Mouse (Mus musculus): ENCODE data around the gene Sorcs2. TPM values are rescaled to one million over a fixed set of nuclear protein-coding genes. Genes with fewer than 3 reads are reported as not detected.

The Sorcs2 gene
- polyA plus RNA-seq, 1 experiment from 2014 or later = 11.1 TPM

DNA sequence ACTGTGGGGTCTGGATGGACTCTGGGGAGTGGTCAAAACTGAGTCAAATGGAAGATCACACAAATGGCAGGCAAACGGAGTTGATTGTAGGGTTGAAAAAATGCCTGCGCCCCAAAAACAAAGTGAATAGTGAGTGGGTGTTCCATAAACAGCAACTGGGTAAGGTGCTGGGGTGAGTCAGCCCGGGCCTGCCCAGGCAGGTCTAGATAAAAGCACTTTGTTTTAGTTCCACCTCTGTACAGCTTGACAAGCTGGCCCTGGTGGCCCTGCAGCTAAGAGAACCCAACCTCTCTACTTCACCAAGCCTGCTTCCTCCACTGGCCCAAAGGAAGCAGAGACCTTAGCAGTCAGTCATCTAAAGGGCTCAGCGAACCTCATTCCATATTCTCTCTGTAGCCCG, 195.2 kb downstream of the Sorcs2 start:
- no peaks in the 10 kb centered on the region for H3K36me3 ChIP-seq (ENCODE audit: insufficient read depth, low read length)
- no peak overlapping the region for H3K4me3 ChIP-seq (ENCODE audit: low read length)
- H3K27ac ChIP-seq (ENCODE audit: low read length) = no peak overlapping the region
- WGBS = 87% methylated on average over 5 of the region's 5 CpGs
- H3K27me3 ChIP-seq (ENCODE audit: insufficient read depth, low read length) = no peaks in the 10 kb centered on the region
- no peaks in the 10 kb centered on the region for H3K4me1 ChIP-seq (ENCODE audit: insufficient read depth, low read length)
- H3K9ac ChIP-seq (replicated peaks; ENCODE audit: low read length) = no peak overlapping the region
- no peaks in the 10 kb centered on the region for H3K9me3 ChIP-seq (ENCODE audit: low read length)
- ATAC-seq (ENCODE audit: low FRiP score, low TSS enrichment) = no peak
- no peak overlapping the region for H3K4me2 ChIP-seq (replicated peaks; ENCODE audit: low read depth, low read length)

DNA sequence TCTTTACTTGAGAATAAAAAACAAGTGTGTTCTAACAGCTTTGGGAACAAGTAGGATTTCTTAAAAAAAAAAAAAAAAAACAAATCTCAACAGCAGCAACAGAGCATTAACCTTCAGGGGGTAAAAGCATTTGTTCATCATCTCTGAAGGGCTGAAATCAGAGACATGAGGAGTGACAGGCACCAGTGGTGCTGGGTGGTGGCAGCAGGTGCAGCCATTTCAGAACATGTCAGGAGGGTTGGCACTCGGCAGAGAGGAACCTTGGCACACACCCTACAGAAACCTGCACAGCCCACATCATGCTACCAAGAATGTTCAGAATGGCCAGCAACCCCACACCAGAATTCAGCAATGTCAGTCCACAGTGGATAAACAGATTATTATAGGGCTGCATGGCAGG, 198.4 kb downstream of the Sorcs2 start:
- 67% methylated on average over 1 of the region's 1 CpGs for WGBS
- no peak for ATAC-seq (ENCODE audit: low FRiP score, low TSS enrichment)
- Histone ChIP-seq H3K27ac (ENCODE audit: low read length) (no peak overlapping the region), H3K9me3 (ENCODE audit: low read length) (no peaks in the 10 kb centered on the region), H3K36me3 (ENCODE audit: insufficient read depth, low read length) (no peaks in the 10 kb centered on the region), H3K27me3 (ENCODE audit: insufficient read depth, low read length) (no peaks in the 10 kb centered on the region), H3K4me1 (ENCODE audit: insufficient read depth, low read length) (peaks cover 5% of the 10 kb centered on the region; the same call in 1 of the 2 replicates), H3K4me2 (replicated peaks; ENCODE audit: low read depth, low read length) (no peak overlapping the region), H3K9ac (replicated peaks; ENCODE audit: low read length) (no peak overlapping the region), H3K4me3 (ENCODE audit: low read length) (no peak overlapping the region)

DNA sequence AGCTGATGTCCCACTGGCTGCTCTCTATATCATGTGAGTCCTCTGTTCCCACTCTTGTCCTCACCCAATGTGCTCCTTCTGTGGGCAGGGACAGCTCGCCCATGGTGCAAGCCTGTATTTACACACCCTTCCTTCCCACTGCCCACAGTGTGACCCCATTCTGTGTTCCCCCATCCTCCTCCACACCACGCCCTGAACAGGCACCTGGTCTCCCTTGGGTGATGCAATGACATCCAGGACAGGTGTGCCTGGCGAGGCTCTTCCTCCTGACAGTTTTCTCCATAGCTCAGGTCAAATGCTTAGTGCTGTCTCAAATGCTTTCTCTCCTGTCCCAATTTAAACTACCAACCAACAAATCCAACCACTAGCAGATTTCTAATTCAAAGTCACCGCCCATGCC, 202.5 kb downstream of the Sorcs2 start:
- Histone ChIP-seq H3K9me3 (ENCODE audit: low read length) (no peaks in the 10 kb centered on the region), H3K36me3 (ENCODE audit: insufficient read depth, low read length) (no peaks in the 10 kb centered on the region), H3K4me3 (ENCODE audit: low read length) (no peak overlapping the region), H3K27ac (ENCODE audit: low read length) (no peak overlapping the region), H3K9ac (replicated peaks; ENCODE audit: low read length) (no peak overlapping the region), H3K4me2 (replicated peaks; ENCODE audit: low read depth, low read length) (no peak overlapping the region), H3K4me1 (ENCODE audit: insufficient read depth, low read length) (peaks cover 6% of the 10 kb centered on the region; the same call in 1 of the 2 replicates), H3K27me3 (ENCODE audit: insufficient read depth, low read length) (no peaks in the 10 kb centered on the region)
- no peak for ATAC-seq (ENCODE audit: low FRiP score, low TSS enrichment)
- 87% methylated on average over 4 of the region's 4 CpGs for WGBS

DNA sequence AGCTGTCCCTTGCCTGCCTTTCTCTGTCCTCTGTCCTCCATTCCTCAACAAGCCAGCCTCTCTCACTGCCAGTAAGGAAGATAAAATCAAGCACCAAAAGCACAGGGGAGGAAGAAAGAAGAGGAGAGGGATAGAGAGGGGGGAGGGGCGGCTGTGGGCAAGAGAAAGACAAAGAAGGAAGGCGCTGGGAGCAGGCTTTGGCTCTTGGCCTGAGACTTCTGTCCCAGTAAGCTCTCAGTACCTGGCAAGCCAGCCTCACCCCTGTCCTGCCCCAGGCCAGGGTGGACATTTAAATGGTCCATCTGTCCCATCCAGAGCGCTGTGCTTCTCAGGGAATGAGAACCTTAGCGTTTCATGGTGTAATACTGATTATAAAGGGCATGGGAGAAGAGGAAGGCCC, 203.3 kb downstream of the Sorcs2 start:
- ATAC-seq (ENCODE audit: low FRiP score, low TSS enrichment) = no peak
- 59% methylated on average over 3 of the region's 4 CpGs for WGBS
- H3K4me1 ChIP-seq (ENCODE audit: insufficient read depth, low read length) = peaks cover 6% of the 10 kb centered on the region; the same call in 1 of the 2 replicates
- no peaks in the 10 kb centered on the region for H3K27me3 ChIP-seq (ENCODE audit: insufficient read depth, low read length)
- H3K4me2 ChIP-seq (replicated peaks; ENCODE audit: low read depth, low read length) = no peak overlapping the region
- H3K9me3 ChIP-seq (ENCODE audit: low read length) = no peaks in the 10 kb centered on the region
- H3K9ac ChIP-seq (replicated peaks; ENCODE audit: low read length) = no peak overlapping the region
- H3K4me3 ChIP-seq (ENCODE audit: low read length) = no peak overlapping the region
- no peaks in the 10 kb centered on the region for H3K36me3 ChIP-seq (ENCODE audit: insufficient read depth, low read length)
- H3K27ac ChIP-seq (ENCODE audit: low read length) = no peak overlapping the region

DNA sequence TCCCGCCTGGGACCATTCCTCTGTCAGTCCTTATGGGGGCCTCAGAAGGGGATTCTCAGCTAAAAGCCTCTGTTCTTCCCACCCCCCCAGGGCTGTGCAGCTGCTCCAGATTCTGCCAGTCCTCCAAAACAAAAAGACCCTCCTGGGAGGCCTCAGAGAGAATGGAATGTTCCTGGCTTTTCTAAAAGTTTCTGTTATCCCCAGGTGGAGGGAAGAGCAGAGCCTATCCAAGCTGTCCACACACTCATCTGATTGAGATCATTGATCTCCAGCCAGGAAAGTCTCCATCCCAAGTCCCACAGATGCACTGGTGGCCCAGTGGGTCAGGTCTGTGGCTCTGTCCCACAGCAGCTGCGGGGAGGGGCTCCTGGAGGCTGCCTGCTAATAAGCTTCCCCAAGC, 205.3 kb downstream of the Sorcs2 start:
- ATAC-seq (ENCODE audit: low FRiP score, low TSS enrichment) = no peak
- H3K9me3 ChIP-seq (ENCODE audit: low read length) = no peaks in the 10 kb centered on the region

DNA sequence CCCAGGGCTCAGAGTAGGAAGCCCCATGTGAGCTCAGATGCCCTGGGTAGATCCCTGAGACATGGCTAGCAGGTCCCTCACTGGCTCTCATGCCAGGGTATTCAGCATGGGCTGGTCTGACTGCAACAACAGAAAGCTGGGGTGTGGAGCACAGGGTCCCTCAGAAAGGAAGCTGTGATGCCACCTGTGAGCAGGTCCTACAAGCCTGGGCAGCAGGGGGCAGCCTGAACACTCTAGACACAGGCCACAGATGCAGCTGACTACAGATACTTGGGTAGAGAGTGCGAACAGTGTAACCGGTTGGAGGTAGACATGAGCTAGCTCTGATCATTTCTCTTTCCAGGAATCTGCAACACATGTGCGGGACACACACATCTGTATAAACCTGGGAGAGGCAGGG, 206.1 kb downstream of the Sorcs2 start:
- 94% methylated on average over 3 of the region's 3 CpGs for WGBS
- no peaks in the 10 kb centered on the region for H3K27me3 ChIP-seq (ENCODE audit: insufficient read depth, low read length)
- no peak overlapping the region for H3K4me2 ChIP-seq (replicated peaks; ENCODE audit: low read depth, low read length)
- no peak overlapping the region for H3K27ac ChIP-seq (ENCODE audit: low read length)
- H3K4me1 ChIP-seq (ENCODE audit: insufficient read depth, low read length) = peaks cover 6% of the 10 kb centered on the region; the same call in 1 of the 2 replicates
- H3K9me3 ChIP-seq (ENCODE audit: low read length) = no peaks in the 10 kb centered on the region
- ATAC-seq (ENCODE audit: low FRiP score, low TSS enrichment) = no peak
- no peak overlapping the region for H3K4me3 ChIP-seq (ENCODE audit: low read length)
- H3K9ac ChIP-seq (replicated peaks; ENCODE audit: low read length) = no peak overlapping the region
- no peaks in the 10 kb centered on the region for H3K36me3 ChIP-seq (ENCODE audit: insufficient read depth, low read length)

More for the DNA sequence above, 205.3 kb downstream of the Sorcs2 start:
- H3K27ac ChIP-seq (ENCODE audit: low read length) = no peak overlapping the region
- no peaks in the 10 kb centered on the region for H3K36me3 ChIP-seq (ENCODE audit: insufficient read depth, low read length)
- no peak overlapping the region for H3K4me3 ChIP-seq (ENCODE audit: low read length)
- no peaks in the 10 kb centered on the region for H3K27me3 ChIP-seq (ENCODE audit: insufficient read depth, low read length)
- no peak overlapping the region for H3K4me2 ChIP-seq (replicated peaks; ENCODE audit: low read depth, low read length)
- no peak overlapping the region for H3K9ac ChIP-seq (replicated peaks; ENCODE audit: low read length)
- WGBS = 62% methylated on average over 2 of the region's 2 CpGs
- H3K4me1 ChIP-seq (ENCODE audit: insufficient read depth, low read length) = peaks cover 6% of the 10 kb centered on the region; the same call in 1 of the 2 replicates

DNA sequence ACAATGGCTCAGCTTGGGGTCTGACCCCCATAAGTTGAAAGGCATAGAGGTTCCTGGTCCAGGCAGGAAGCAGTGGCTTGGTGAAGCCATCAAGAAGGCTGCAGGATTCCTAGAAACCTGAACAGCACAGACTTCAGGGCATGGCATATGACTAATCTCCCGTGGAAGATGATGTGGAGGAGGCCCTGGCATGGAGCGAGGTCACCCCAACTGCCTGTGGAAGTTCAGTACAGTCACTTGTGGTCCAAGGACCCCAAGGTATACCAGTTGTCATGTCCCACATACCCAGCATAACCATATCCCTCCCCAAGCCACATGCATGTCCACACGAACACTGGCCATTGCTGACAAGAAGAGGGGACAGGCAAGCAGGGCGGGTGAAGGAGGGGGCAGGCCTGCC, 206.7 kb downstream of the Sorcs2 start:
- H3K27ac ChIP-seq (ENCODE audit: low read length) = no peak overlapping the region
- no peaks in the 10 kb centered on the region for H3K27me3 ChIP-seq (ENCODE audit: insufficient read depth, low read length)
- H3K9ac ChIP-seq (replicated peaks; ENCODE audit: low read length) = no peak overlapping the region
- no peaks in the 10 kb centered on the region for H3K36me3 ChIP-seq (ENCODE audit: insufficient read depth, low read length)
- H3K9me3 ChIP-seq (ENCODE audit: low read length) = no peaks in the 10 kb centered on the region
- H3K4me3 ChIP-seq (ENCODE audit: low read length) = no peak overlapping the region
- 84% methylated on average over 4 of the region's 4 CpGs for WGBS
- ATAC-seq (ENCODE audit: low FRiP score, low TSS enrichment) = no peak
- no peak overlapping the region for H3K4me2 ChIP-seq (replicated peaks; ENCODE audit: low read depth, low read length)
- peaks cover 6% of the 10 kb centered on the region; the same call in 1 of the 2 replicates for H3K4me1 ChIP-seq (ENCODE audit: insufficient read depth, low read length)

DNA sequence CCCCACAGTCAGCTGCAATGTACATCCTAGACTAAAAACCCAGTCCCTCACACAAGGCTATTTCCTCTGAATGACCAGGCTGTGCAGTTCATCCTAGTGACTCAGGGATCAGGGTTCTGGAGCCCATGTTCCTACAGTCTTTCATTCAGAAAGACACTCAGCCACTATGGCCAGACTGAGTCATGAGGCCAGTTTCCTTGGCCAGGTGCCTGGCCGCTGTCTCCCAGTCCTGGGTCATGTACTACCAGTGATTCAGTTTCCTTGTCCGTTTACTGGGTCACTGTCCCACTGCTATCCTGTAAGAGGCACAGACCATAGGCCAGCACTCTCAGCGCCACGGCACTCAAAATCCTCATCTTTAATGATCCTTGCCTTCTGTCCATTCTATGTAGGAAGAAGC, 209.6 kb downstream of the Sorcs2 start:
- Histone ChIP-seq H3K4me1 (ENCODE audit: insufficient read depth, low read length) (no peaks in the 10 kb centered on the region), H3K4me3 (ENCODE audit: low read length) (no peak overlapping the region), H3K36me3 (ENCODE audit: insufficient read depth, low read length) (no peaks in the 10 kb centered on the region), H3K9ac (replicated peaks; ENCODE audit: low read length) (no peak overlapping the region), H3K27ac (ENCODE audit: low read length) (no peak overlapping the region), H3K4me2 (replicated peaks; ENCODE audit: low read depth, low read length) (no peak overlapping the region), H3K27me3 (ENCODE audit: insufficient read depth, low read length) (no peaks in the 10 kb centered on the region), H3K9me3 (ENCODE audit: low read length) (no peaks in the 10 kb centered on the region)
- WGBS = 62% methylated on average over 4 of the region's 4 CpGs
- no peak for ATAC-seq (ENCODE audit: low FRiP score, low TSS enrichment)

DNA sequence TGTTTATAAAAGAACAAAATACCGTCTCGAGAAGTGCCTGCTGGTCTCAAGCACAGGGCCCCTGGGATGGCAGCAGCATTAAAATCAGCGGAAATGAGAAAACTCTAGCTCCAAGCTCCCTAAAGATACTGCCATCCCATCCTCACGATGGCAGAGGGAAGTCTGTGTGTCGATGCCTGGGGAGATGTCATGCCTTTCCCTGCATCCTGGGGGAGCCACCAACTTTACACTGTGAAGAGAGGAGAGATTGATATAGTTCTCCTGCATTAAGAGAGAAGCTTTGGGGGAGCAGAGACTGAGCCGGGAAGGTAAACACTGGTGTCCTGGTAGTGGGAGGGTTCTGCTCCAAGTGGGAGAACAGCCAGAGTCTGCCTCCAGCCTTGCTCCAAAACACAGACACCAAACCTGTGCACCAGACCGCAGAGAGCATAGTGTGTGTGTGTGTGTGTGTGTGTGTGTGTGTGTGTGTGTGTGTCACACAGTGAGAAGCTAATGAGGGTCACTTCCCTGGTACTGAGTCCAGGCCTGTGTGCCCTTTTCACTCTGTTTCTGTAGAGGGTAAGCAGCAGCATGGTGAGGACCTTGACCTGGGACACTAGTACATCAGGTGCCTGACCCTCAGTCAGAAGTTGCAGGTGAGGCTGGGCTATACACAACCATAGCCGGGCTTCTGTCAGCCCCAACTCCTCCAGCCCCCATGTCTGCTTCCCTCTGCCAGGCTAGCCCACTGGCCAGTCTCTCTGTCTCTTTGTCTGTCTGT, 211.5 kb downstream of the Sorcs2 start:
- no peaks in the 10 kb centered on the region for H3K9me3 ChIP-seq (ENCODE audit: low read length)
- no peaks in the 10 kb centered on the region for H3K27me3 ChIP-seq (ENCODE audit: insufficient read depth, low read length)
- no peak overlapping the region for H3K27ac ChIP-seq (ENCODE audit: low read length)
- H3K9ac ChIP-seq (replicated peaks; ENCODE audit: low read length) = no peak overlapping the region
- H3K4me1 ChIP-seq (ENCODE audit: insufficient read depth, low read length) = no peaks in the 10 kb centered on the region
- no peak overlapping the region for H3K4me2 ChIP-seq (replicated peaks; ENCODE audit: low read depth, low read length)
- WGBS = 44% methylated on average over 8 of the region's 8 CpGs
- H3K36me3 ChIP-seq (ENCODE audit: insufficient read depth, low read length) = no peaks in the 10 kb centered on the region
- no peak overlapping the region for H3K4me3 ChIP-seq (ENCODE audit: low read length)
- ATAC-seq (ENCODE audit: low FRiP score, low TSS enrichment) = 0 out of 2 replicates have a peak, but pooled peaks have one; percentile 32

DNA sequence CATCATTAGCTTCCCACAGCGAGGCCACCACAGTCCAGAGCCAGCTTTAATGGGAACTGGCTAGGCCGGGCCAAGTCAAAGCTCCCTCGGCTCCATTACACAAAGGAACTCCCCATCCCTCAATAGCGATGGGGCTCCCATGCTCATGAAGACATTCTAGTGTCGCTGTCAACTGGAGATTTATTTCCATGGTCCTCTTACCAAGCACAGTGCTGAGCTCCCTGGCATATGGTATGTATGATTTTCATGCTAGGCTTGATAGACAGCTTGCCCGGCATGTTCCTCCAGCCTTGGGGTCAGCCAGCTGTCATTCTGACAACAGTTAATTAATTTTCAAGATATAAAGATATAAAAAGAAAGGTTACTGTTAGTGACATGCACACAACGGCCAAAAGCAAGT, 215.6 kb downstream of the Sorcs2 start:
- Histone ChIP-seq H3K4me1 (ENCODE audit: insufficient read depth, low read length) (no peaks in the 10 kb centered on the region), H3K9ac (replicated peaks; ENCODE audit: low read length) (no peak overlapping the region), H3K9me3 (ENCODE audit: low read length) (no peaks in the 10 kb centered on the region), H3K4me2 (replicated peaks; ENCODE audit: low read depth, low read length) (no peak overlapping the region), H3K27me3 (ENCODE audit: insufficient read depth, low read length) (no peaks in the 10 kb centered on the region), H3K36me3 (ENCODE audit: insufficient read depth, low read length) (no peaks in the 10 kb centered on the region), H3K27ac (ENCODE audit: low read length) (no peak overlapping the region), H3K4me3 (ENCODE audit: low read length) (no peak overlapping the region)
- ATAC-seq (ENCODE audit: low FRiP score, low TSS enrichment) = no peak
- 72% methylated on average over 7 of the region's 7 CpGs for WGBS
